Comparison of ENCODE assay signal across 15 mouse cellular contexts in genomic region chr13:101851329-101851728, GRCm38 (mm10).
"Had no signal": no experiment of that assay in that cellular context is flagged by ENCODE, and none has a peak within 500 bp of the region (broad histone marks: within the 10 kb centered on the region; RNA-seq: fewer than 3 reads in every experiment).

No protein-coding gene starts in this region.

- H3K27ac ChIP-seq: liver, embryonic 14.5 days; lung, embryonic 15.5 days; midbrain, embryonic 13.5 days; midbrain, embryonic 15.5 days; neural tube, embryonic 12.5 days; stomach, embryonic 15.5 days; stomach, postnatal 0 days had no signal

- H3K27me3 ChIP-seq: lung, embryonic 15.5 days; midbrain, embryonic 13.5 days; midbrain, embryonic 15.5 days; neural tube, embryonic 12.5 days; stomach, embryonic 15.5 days had no signal

- H3K9ac ChIP-seq: liver, embryonic 14.5 days; lung, embryonic 15.5 days; midbrain, embryonic 13.5 days; midbrain, embryonic 15.5 days; neural tube, embryonic 12.5 days; stomach, embryonic 15.5 days had no signal

- H3K9me3 ChIP-seq: lung, embryonic 15.5 days; midbrain, embryonic 13.5 days; midbrain, embryonic 15.5 days; neural tube, embryonic 12.5 days; stomach, embryonic 15.5 days had no signal

- H3K4me3 ChIP-seq: lung, embryonic 15.5 days; midbrain, embryonic 13.5 days; midbrain, embryonic 15.5 days; neural tube, embryonic 12.5 days; stomach, embryonic 15.5 days had no signal

- H3K36me3 ChIP-seq: lung, embryonic 15.5 days; midbrain, embryonic 13.5 days; midbrain, embryonic 15.5 days; neural tube, embryonic 12.5 days; stomach, embryonic 15.5 days had no signal

- ATAC-seq: lung, postnatal 0 days; midbrain, embryonic 13.5 days; midbrain, embryonic 15.5 days had no signal

- DNase-seq: lung, adult 18-20 months; lung, postnatal 14 days; lung, postnatal 4 days; right cerebral cortex, postnatal 14 days; thymus, adult 2 months; thymus, postnatal 25 days; thymus, postnatal 4 days had no signal

- H3K4me1 ChIP-seq: midbrain, embryonic 13.5 days; midbrain, embryonic 15.5 days; neural tube, embryonic 12.5 days; stomach, embryonic 15.5 days had no signal

- H3K4me2 ChIP-seq: lung, embryonic 15.5 days; midbrain, embryonic 13.5 days; midbrain, embryonic 15.5 days; neural tube, embryonic 12.5 days; stomach, embryonic 15.5 days had no signal
